Mouse (Mus musculus) embryonic fibroblast, embryonic 13.5 days (primary cell): ENCODE data around the gene Lrch1.

Experiments used
- CTCF ChIP-seq: IDR thresholded peaks from 2 replicates; pipeline ENCODE4 v1.5.1; 2011; ENCODE audit warnings: mild to moderate bottlenecking, control low read depth, low read length, moderate library complexity, borderline replicate concordance; ENCODE audit not compliant: insufficient read depth
- POLR2A ChIP-seq: IDR thresholded peaks from 2 replicates; pipeline ENCODE4 v1.6.1; 2011; ENCODE audit warnings: low read depth, mild to moderate bottlenecking, control low read depth, low read length, moderate library complexity

- TF ChIP-seq CTCF (no peak), POLR2A (no peak)
These were observed 113.5 kb downstream of the Lrch1 start for GRCm38 (mm10) chr14:74834215-74834614.
